Mouse (Mus musculus): ENCODE data around the gene Car15. TPM values are rescaled to one million over a fixed set of nuclear protein-coding genes. Genes with fewer than 3 reads are reported as not detected.

Car15 gene
- polyA plus RNA-seq, 1 experiment from 2014 or later = 3.2 TPM

- ATAC-seq (ENCODE audit: insufficient read depth, low FRiP score, low TSS enrichment) (no peak), DNase-seq (ENCODE audit: low spot score) (no peak)
- Histone ChIP-seq H3K27ac (ENCODE audit: low read depth, low read length) (no peak overlapping the region), H3K36me3 (ENCODE audit: control insufficient read depth, insufficient read depth, low read length) (no peaks in the 10 kb centered on the region), H3K4me3 (ENCODE audit: low read depth, low read length) (no peak overlapping the region), H3K9me3 (ENCODE audit: control insufficient read depth, low read length) (no peaks in the 10 kb centered on the region), H3K4me1 (ENCODE audit: control insufficient read depth, insufficient read depth, low read length) (0 out of 2 replicates have a peak, but pooled peaks cover 3% of the 10 kb centered on the region), H3K4me2 (ENCODE audit: low read depth) (no peak overlapping the region), H3K9ac (ENCODE audit: low read length) (no peak overlapping the region), H3K27me3 (ENCODE audit: control insufficient read depth, insufficient read depth, low read length) (peaks cover 54% of the 10 kb centered on the region)
- WGBS = 12% methylated on average over 11 of the region's 11 CpGs
Measured at GRCm38 (mm10) chr16:17831781-17832180, 6.4 kb downstream of the Car15 start.

GRCm38 (mm10) chr16:17830385-17831178 lies 7.6 kb downstream of the Car15 start:
- Histone ChIP-seq H3K9me3 (ENCODE audit: control insufficient read depth, low read length) (no peaks in the 10 kb centered on the region), H3K9ac (ENCODE audit: low read length) (no peak overlapping the region), H3K4me2 (ENCODE audit: low read depth) (no peak overlapping the region), H3K27ac (ENCODE audit: low read depth, low read length) (no peak overlapping the region), H3K4me1 (ENCODE audit: control insufficient read depth, insufficient read depth, low read length) (0 out of 2 replicates have a peak, but pooled peaks cover 3% of the 10 kb centered on the region), H3K36me3 (ENCODE audit: control insufficient read depth, insufficient read depth, low read length) (no peaks in the 10 kb centered on the region), H3K27me3 (ENCODE audit: control insufficient read depth, insufficient read depth, low read length) (peaks cover 44% of the 10 kb centered on the region), H3K4me3 (ENCODE audit: low read depth, low read length) (no peak overlapping the region)
- no peak for DNase-seq (ENCODE audit: low spot score)
- WGBS = 74% methylated on average over 10 of the region's 10 CpGs
- no peak for ATAC-seq (ENCODE audit: insufficient read depth, low FRiP score, low TSS enrichment)

- DNase-seq (ENCODE audit: low spot score) (no peak), ATAC-seq (ENCODE audit: insufficient read depth, low FRiP score, low TSS enrichment) (no peak)
- Histone ChIP-seq H3K27me3 (ENCODE audit: control insufficient read depth, insufficient read depth, low read length) (peaks cover 27% of the 10 kb centered on the region), H3K36me3 (ENCODE audit: control insufficient read depth, insufficient read depth, low read length) (no peaks in the 10 kb centered on the region), H3K9ac (ENCODE audit: low read length) (no peak overlapping the region), H3K9me3 (ENCODE audit: control insufficient read depth, low read length) (no peaks in the 10 kb centered on the region), H3K27ac (ENCODE audit: low read depth, low read length) (no peak overlapping the region), H3K4me3 (ENCODE audit: low read depth, low read length) (no peak overlapping the region), H3K4me2 (ENCODE audit: low read depth) (no peak overlapping the region), H3K4me1 (ENCODE audit: control insufficient read depth, insufficient read depth, low read length) (0 out of 2 replicates have a peak, but pooled peaks cover 3% of the 10 kb centered on the region)
- WGBS = 61% methylated on average over 3 of the region's 3 CpGs
Measured at GRCm38 (mm10) chr16:17828867-17829266, 9.3 kb downstream of the Car15 start.

DNA sequence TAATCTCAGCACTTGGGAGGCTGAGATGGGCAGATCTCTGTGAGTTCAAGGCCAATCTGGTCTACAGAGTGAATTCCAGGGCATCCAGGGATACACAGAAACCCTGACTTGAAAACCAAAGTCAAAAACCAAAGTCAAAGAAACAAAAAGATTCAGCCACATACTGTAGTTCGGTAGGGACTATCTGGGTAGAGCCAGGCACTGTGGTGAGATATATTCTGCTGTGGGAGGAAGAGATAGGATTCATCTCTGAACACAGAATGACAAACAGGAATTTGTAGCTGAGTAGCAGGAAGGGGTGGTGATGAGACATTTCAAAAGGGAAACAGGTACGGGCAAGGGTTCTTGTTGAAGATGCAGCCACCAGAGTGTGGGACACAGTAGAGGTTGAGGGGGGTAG lies 9.9 kb downstream of the Car15 start:
- Histone ChIP-seq H3K9me3 (ENCODE audit: control insufficient read depth, low read length) (no peaks in the 10 kb centered on the region), H3K9ac (ENCODE audit: low read length) (no peak overlapping the region), H3K27me3 (ENCODE audit: control insufficient read depth, insufficient read depth, low read length) (peaks cover 21% of the 10 kb centered on the region), H3K36me3 (ENCODE audit: control insufficient read depth, insufficient read depth, low read length) (no peaks in the 10 kb centered on the region), H3K4me2 (ENCODE audit: low read depth) (no peak overlapping the region), H3K27ac (ENCODE audit: low read depth, low read length) (no peak overlapping the region), H3K4me3 (ENCODE audit: low read depth, low read length) (no peak overlapping the region), H3K4me1 (ENCODE audit: control insufficient read depth, insufficient read depth, low read length) (0 out of 2 replicates have a peak, but pooled peaks cover 3% of the 10 kb centered on the region)
- 89% methylated on average over 2 of the region's 2 CpGs for WGBS
- DNase-seq (ENCODE audit: low spot score) = no peak
- no peak for ATAC-seq (ENCODE audit: insufficient read depth, low FRiP score, low TSS enrichment)

DNA sequence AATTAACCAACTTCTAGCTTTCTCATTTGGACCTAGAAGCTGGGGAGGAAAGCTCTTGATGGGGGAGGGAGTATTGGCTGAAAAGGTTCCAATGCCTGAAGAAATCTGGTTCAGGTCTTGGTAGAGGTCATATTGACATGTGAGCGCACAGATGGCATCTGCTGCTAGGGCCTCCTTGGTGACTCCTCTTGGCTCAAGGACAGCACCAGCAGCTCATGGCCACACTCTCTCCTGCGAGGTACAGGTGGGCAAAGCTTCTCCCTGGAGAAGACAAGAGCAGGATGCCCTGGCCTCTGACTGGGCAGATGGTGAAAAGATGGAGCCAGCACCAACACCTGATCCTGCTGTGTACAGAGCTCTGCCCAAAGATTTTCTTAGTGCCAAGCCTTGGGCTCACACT lies 11.7 kb downstream of the Car15 start:
- Histone ChIP-seq H3K9ac (ENCODE audit: low read length) (no peak overlapping the region), H3K27me3 (ENCODE audit: control insufficient read depth, insufficient read depth, low read length) (peaks cover 4% of the 10 kb centered on the region), H3K4me3 (ENCODE audit: low read depth, low read length) (no peak overlapping the region), H3K36me3 (ENCODE audit: control insufficient read depth, insufficient read depth, low read length) (no peaks in the 10 kb centered on the region), H3K27ac (ENCODE audit: low read depth, low read length) (no peak overlapping the region), H3K4me1 (ENCODE audit: control insufficient read depth, insufficient read depth, low read length) (0 out of 2 replicates have a peak, but pooled peaks cover 3% of the 10 kb centered on the region), H3K4me2 (ENCODE audit: low read depth) (no peak overlapping the region), H3K9me3 (ENCODE audit: control insufficient read depth, low read length) (no peaks in the 10 kb centered on the region)
- ATAC-seq (ENCODE audit: insufficient read depth, low FRiP score, low TSS enrichment) (no peak), DNase-seq (ENCODE audit: low spot score) (no peak)
- 81% methylated on average over 2 of the region's 2 CpGs for WGBS

GRCm38 (mm10) chr16:17816528-17816927 lies 21.6 kb downstream of the Car15 start:
- Histone ChIP-seq H3K9me3 (ENCODE audit: control insufficient read depth, low read length) (no peaks in the 10 kb centered on the region), H3K9ac (ENCODE audit: low read length) (no peak overlapping the region), H3K4me2 (ENCODE audit: low read depth) (no peak overlapping the region), H3K4me1 (ENCODE audit: control insufficient read depth, insufficient read depth, low read length) (no peaks in the 10 kb centered on the region), H3K36me3 (ENCODE audit: control insufficient read depth, insufficient read depth, low read length) (no peaks in the 10 kb centered on the region), H3K27me3 (ENCODE audit: control insufficient read depth, insufficient read depth, low read length) (peaks cover 10% of the 10 kb centered on the region), H3K4me3 (ENCODE audit: low read depth, low read length) (no peak overlapping the region), H3K27ac (ENCODE audit: low read depth, low read length) (no peak overlapping the region)
- no peak for ATAC-seq (ENCODE audit: insufficient read depth, low FRiP score, low TSS enrichment)
- 83% methylated on average over 8 of the region's 8 CpGs for WGBS
- peak; percentile 11 for DNase-seq (ENCODE audit: low spot score)

- peak overlapping the region; percentile 79 for H3K4me2 ChIP-seq (ENCODE audit: low read depth)
- peak overlapping the region; percentile 41 for H3K4me3 ChIP-seq (ENCODE audit: low read depth, low read length)
- no peaks in the 10 kb centered on the region for H3K36me3 ChIP-seq (ENCODE audit: control insufficient read depth, insufficient read depth, low read length)
- 2% methylated on average over 63 of the region's 63 CpGs for WGBS
- peak overlapping the region; percentile 61 for H3K9ac ChIP-seq (ENCODE audit: low read length)
- no peaks in the 10 kb centered on the region for H3K9me3 ChIP-seq (ENCODE audit: control insufficient read depth, low read length)
- H3K27ac ChIP-seq (ENCODE audit: low read depth, low read length) = no peak overlapping the region
- no peaks in the 10 kb centered on the region for H3K4me1 ChIP-seq (ENCODE audit: control insufficient read depth, insufficient read depth, low read length)
- H3K27me3 ChIP-seq (ENCODE audit: control insufficient read depth, insufficient read depth, low read length) = peaks cover 13% of the 10 kb centered on the region
- peak; percentile 88 for ATAC-seq (ENCODE audit: insufficient read depth, low FRiP score, low TSS enrichment)
- DNase-seq (ENCODE audit: low spot score) = peak; percentile 87
Measured at GRCm38 (mm10) chr16:17815411-17816402, 22.5 kb downstream of the Car15 start.

- Histone ChIP-seq H3K36me3 (ENCODE audit: control insufficient read depth, insufficient read depth, low read length) (no peaks in the 10 kb centered on the region), H3K27me3 (ENCODE audit: control insufficient read depth, insufficient read depth, low read length) (peaks cover 21% of the 10 kb centered on the region), H3K27ac (ENCODE audit: low read depth, low read length) (no peak overlapping the region)
Measured at GRCm38 (mm10) chr16:17813173-17813572, 25.0 kb downstream of the Car15 start.

More at GRCm38 (mm10) chr16:17813173-17813572, 25.0 kb downstream of the Car15 start:
- WGBS = 47% methylated on average over 4 of the region's 4 CpGs
- H3K4me1 ChIP-seq (ENCODE audit: control insufficient read depth, insufficient read depth, low read length) = peaks cover 6% of the 10 kb centered on the region; the same call in 1 of the 2 replicates
- ATAC-seq (ENCODE audit: insufficient read depth, low FRiP score, low TSS enrichment) (no peak), DNase-seq (ENCODE audit: low spot score) (no peak)
- no peaks in the 10 kb centered on the region for H3K9me3 ChIP-seq (ENCODE audit: control insufficient read depth, low read length)
- no peak overlapping the region for H3K4me3 ChIP-seq (ENCODE audit: low read depth, low read length)
- H3K9ac ChIP-seq (ENCODE audit: low read length) = no peak overlapping the region
- H3K4me2 ChIP-seq (ENCODE audit: low read depth) = no peak overlapping the region

All from neural tube, embryonic 11.5 days (tissue).